Mouse (Mus musculus) stomach, embryonic 15.5 days (tissue): ENCODE results near the gene Ctdsp1. TPM values are rescaled to one million over a fixed set of nuclear protein-coding genes. Genes with fewer than 3 reads are reported as not detected.
"Not testable (repeated sequence)": the region's sequence is repeated elsewhere in the genome, so short reads cannot be mapped to it uniquely, and the experiment has no call there.

ENCODE experiments used
- ATAC-seq: fragments of 200-750 bp; cut with Nextera tagmentation; 2 replicates; pipeline ENCODE4 v1.8.0; 2017; ENCODE audit warnings: low read depth, moderate number of reproducible peaks, moderate TSS enrichment; ENCODE audit not compliant: insufficient read depth, low FRiP score
- H3K27ac ChIP-seq: fragments of 300-500 bp; sonication (generic); 2 replicates; pipeline ENCODE4 v1.5.1; 2015; ENCODE audit warnings: mild to moderate bottlenecking, inconsistent platforms
- H3K27me3 ChIP-seq: fragments of 300-500 bp; sonication (generic); replicated peaks from 2 replicates; pipeline ENCODE4 v1.6.1; 2015; ENCODE audit warnings: inconsistent platforms
- H3K36me3 ChIP-seq: fragments of 300-500 bp; sonication (generic); 2 replicates; pipeline ENCODE4 v1.6.1; 2015; ENCODE audit warnings: inconsistent platforms
- H3K4me1 ChIP-seq: fragments of 300-500 bp; sonication (generic); 2 replicates; pipeline ENCODE4 v1.6.1; 2015; ENCODE audit warnings: inconsistent platforms
- H3K4me2 ChIP-seq: fragments of 300-500 bp; sonication (generic); 2 replicates; pipeline ENCODE4 v1.6.1; 2015; ENCODE audit warnings: mild to moderate bottlenecking, inconsistent platforms
- H3K4me3 ChIP-seq: fragments of 300-500 bp; sonication (generic); replicated peaks from 2 replicates; pipeline ENCODE4 v1.5.1; 2015; ENCODE audit warnings: inconsistent platforms
- H3K9ac ChIP-seq: fragments of 300-500 bp; sonication (generic); 2 replicates; pipeline ENCODE4 v1.6.1; 2015; ENCODE audit warnings: inconsistent platforms
- H3K9me3 ChIP-seq: fragments of 300-500 bp; sonication (generic); 2 replicates; pipeline ENCODE4 v1.6.1; 2016; ENCODE audit warnings: inconsistent platforms
- WGBS: fragments of 180-500 bp; shearing (Covaris S2); methylation state at CpG from one replicate; pipeline ENCODE4 v1.1.7; 2015; 5-methylcytosine and 5-hydroxymethylcytosine counted together
- polyA plus RNA-seq: library from polyadenylated mRNA; unstranded; fragments of >200 nt; fragmentation: Nextera tagmentation; extraction: Ambion mirVana; gene quantifications from 2 replicates; pipeline ENCODE4 v1.2.1, GENCODE M21; 2015

The Ctdsp1 gene
- polyA plus RNA-seq, 1 experiment from 2014 or later = 82.9 TPM

GRCm38 (mm10) chr1:74391844-74392441 lies 634 bp downstream of the Ctdsp1 start:
- Histone ChIP-seq H3K9ac (peak overlapping the region; percentile 89), H3K27me3 (no peaks in the 10 kb centered on the region), H3K4me1 (peaks cover 48% of the 10 kb centered on the region), H3K9me3 (no peaks in the 10 kb centered on the region), H3K36me3 (peaks cover 19% of the 10 kb centered on the region), H3K4me3 (peak overlapping the region; percentile 79), H3K27ac (peak overlapping the region; percentile 99), H3K4me2 (peak overlapping the region; percentile 75)
- ATAC-seq = peak; percentile 17; the same call in 1 of the 2 replicates
- WGBS = under 1% methylated on average over 54 of the region's 63 CpGs

- 1% methylated on average over 16 of the region's 16 CpGs for WGBS
- Histone ChIP-seq H3K27me3 (no peaks in the 10 kb centered on the region), H3K4me2 (peak overlapping the region; percentile 75), H3K9ac (peak overlapping the region; percentile 89), H3K9me3 (no peaks in the 10 kb centered on the region), H3K27ac (peak overlapping the region; percentile 99), H3K36me3 (peaks cover 19% of the 10 kb centered on the region), H3K4me3 (peak overlapping the region; percentile 79), H3K4me1 (peaks cover 44% of the 10 kb centered on the region)
- peak; percentile 4; the same call in 1 of the 2 replicates for ATAC-seq
Measured at GRCm38 (mm10) chr1:74392446-74392994, 1.2 kb downstream of the Ctdsp1 start.

DNA sequence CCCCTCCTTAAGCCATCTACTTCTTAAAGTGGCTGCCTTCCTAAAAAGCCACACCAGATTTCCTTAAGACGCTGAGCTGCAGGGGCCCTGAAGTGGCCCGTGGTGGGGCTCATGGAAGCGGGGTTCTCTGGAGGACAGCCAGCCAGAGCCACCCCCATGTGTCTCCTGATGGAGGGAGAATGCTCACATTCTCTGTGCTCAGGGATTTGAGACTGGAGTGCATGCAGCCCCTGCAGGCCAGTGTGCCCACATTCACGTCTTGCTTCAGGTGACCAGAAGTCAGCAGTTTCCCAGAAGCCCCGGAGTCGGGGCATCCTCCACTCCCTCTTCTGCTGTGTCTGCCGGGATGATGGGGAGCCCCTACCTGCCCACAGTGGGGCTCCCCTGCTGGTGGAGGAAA lies 1.7 kb downstream of the Ctdsp1 start:
- Histone ChIP-seq H3K4me3 (peak overlapping the region; percentile 79), H3K36me3 (peaks cover 19% of the 10 kb centered on the region), H3K4me2 (peak overlapping the region; percentile 75), H3K27me3 (no peaks in the 10 kb centered on the region), H3K4me1 (peaks cover 42% of the 10 kb centered on the region), H3K9me3 (no peaks in the 10 kb centered on the region), H3K9ac (peak overlapping the region; percentile 89), H3K27ac (peak overlapping the region; percentile 99)
- ATAC-seq = no peak
- WGBS = 38% methylated on average over 7 of the region's 7 CpGs

DNA sequence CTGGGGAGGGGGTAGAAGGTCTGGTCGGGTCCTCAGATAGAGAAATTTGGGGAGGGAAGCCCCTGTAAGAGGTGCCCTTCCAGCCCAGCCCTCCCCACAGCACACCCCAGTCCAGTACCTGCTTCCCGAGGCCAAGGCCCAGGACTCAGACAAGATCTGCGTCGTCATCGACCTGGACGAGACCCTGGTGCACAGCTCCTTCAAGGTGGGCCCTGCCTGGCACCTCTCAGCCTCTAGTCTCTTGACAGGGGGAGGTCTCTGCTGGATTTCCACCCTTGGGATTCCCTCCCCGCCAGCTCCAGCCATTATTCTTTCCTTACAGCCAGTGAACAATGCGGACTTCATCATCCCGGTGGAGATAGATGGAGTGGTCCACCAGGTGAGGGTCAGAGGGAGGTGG lies 2.4 kb downstream of the Ctdsp1 start:
- Histone ChIP-seq H3K9me3 (no peaks in the 10 kb centered on the region), H3K9ac (no peak overlapping the region), H3K4me3 (no peak overlapping the region), H3K4me1 (peaks cover 44% of the 10 kb centered on the region), H3K4me2 (peak overlapping the region; percentile 75), H3K27me3 (no peaks in the 10 kb centered on the region), H3K36me3 (peaks cover 19% of the 10 kb centered on the region), H3K27ac (no peak overlapping the region)
- WGBS = 84% methylated on average over 9 of the region's 9 CpGs
- ATAC-seq = no peak

- no peaks in the 10 kb centered on the region for H3K27me3 ChIP-seq
- no peaks in the 10 kb centered on the region for H3K9me3 ChIP-seq
- no peak overlapping the region for H3K27ac ChIP-seq
- peaks cover 19% of the 10 kb centered on the region for H3K36me3 ChIP-seq
- no peak overlapping the region for H3K9ac ChIP-seq
- no peak for ATAC-seq
- WGBS = 92% methylated on average over 9 of the region's 9 CpGs
- no peak overlapping the region for H3K4me3 ChIP-seq
- H3K4me2 ChIP-seq = no peak overlapping the region
- peaks cover 42% of the 10 kb centered on the region for H3K4me1 ChIP-seq
Measured at GRCm38 (mm10) chr1:74394311-74394710, 3.0 kb downstream of the Ctdsp1 start.

GRCm38 (mm10) chr1:74394858-74395257 lies 3.5 kb downstream of the Ctdsp1 start:
- Histone ChIP-seq H3K4me2 (no peak overlapping the region), H3K9ac (no peak overlapping the region), H3K36me3 (peaks cover 19% of the 10 kb centered on the region), H3K4me1 (peaks cover 36% of the 10 kb centered on the region), H3K27me3 (no peaks in the 10 kb centered on the region), H3K27ac (no peak overlapping the region), H3K4me3 (no peak overlapping the region), H3K9me3 (no peaks in the 10 kb centered on the region)
- WGBS = 90% methylated on average over 15 of the region's 15 CpGs
- ATAC-seq = no peak

- Histone ChIP-seq H3K36me3 (peaks cover 19% of the 10 kb centered on the region), H3K27me3 (no peaks in the 10 kb centered on the region), H3K4me1 (peaks cover 33% of the 10 kb centered on the region), H3K9ac (no peak overlapping the region), H3K27ac (no peak overlapping the region), H3K4me3 (no peak overlapping the region), H3K9me3 (no peaks in the 10 kb centered on the region), H3K4me2 (no peak overlapping the region)
- 82% methylated on average over 13 of the region's 13 CpGs for WGBS
- no peak for ATAC-seq
Measured at GRCm38 (mm10) chr1:74395290-74395689, 4.0 kb downstream of the Ctdsp1 start.

GRCm38 (mm10) chr1:74396456-74397222 lies 5.3 kb downstream of the Ctdsp1 start:
- Histone ChIP-seq H3K27ac (peak overlapping the region; percentile 95), H3K36me3 (peaks cover 19% of the 10 kb centered on the region), H3K4me2 (peak overlapping the region; percentile 81), H3K4me1 (peaks cover 25% of the 10 kb centered on the region), H3K4me3 (peak overlapping the region; percentile 43)
- not testable (repeated sequence) for H3K9me3 ChIP-seq, ATAC-seq, H3K9ac ChIP-seq, H3K27me3 ChIP-seq
- WGBS = 8% methylated on average over 12 of the region's 12 CpGs

GRCm38 (mm10) chr1:74397268-74397918 lies 6.1 kb downstream of the Ctdsp1 start:
- Histone ChIP-seq H3K4me3 (peak overlapping the region; percentile 43), H3K27me3 (no peaks in the 10 kb centered on the region), H3K4me1 (peaks cover 25% of the 10 kb centered on the region), H3K36me3 (peaks cover 19% of the 10 kb centered on the region), H3K9me3 (no peaks in the 10 kb centered on the region), H3K4me2 (peak overlapping the region; percentile 81), H3K27ac (peak overlapping the region; percentile 95), H3K9ac (peak overlapping the region; percentile 43; the same call in 1 of the 2 replicates)
- ATAC-seq = peak; percentile 91
- WGBS = under 1% methylated on average over 41 of the region's 41 CpGs

DNA sequence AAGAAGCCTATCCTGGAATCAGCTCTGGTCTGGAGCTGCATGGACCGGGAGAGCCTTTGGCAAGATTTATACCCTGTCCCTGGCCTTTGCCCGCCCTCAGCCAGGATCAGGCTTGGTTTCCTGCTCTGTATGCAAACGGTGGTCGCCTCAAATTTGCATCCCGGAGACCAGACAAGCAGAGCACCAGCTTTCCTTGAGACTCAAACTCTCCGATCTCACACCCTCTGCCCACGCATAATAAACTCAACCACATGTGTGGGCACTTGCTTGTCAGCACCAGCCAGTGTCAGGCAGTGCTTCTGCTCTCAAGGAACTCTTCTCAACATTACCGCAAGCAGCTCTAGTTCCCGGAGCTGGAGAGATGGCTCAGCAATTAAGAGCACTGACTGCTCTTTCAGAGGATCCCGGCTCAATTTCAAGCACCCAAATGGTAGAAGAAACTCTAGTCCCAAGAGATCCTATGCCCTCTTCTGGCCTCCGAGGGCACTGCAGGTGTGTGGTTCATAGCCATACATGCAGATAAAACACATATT lies 6.7 kb downstream of the Ctdsp1 start:
- peak overlapping the region; percentile 81 for H3K4me2 ChIP-seq

DNA sequence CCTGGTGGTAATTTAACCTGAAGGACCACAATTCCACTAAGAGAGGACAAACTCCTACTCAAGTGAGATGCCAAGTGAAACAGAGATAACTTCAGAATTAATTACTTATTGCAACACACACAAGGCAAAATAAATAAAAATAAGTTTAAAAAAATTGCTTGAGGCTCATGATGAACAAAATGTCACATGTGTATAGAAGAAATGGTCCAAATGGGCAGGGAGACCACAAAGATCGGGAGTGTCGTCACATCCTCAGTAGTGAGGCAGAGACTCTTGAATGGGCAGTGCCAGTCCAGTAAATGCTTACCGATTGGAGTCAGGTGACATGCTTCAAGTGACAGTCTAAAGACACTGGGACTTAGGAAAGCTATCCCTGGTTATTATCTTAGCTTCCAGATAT lies 9.2 kb downstream of the Ctdsp1 start:
- ATAC-seq = no peak

More for the DNA sequence above, 6.7 kb downstream of the Ctdsp1 start:
- peaks cover 23% of the 10 kb centered on the region for H3K4me1 ChIP-seq
- no peaks in the 10 kb centered on the region for H3K9me3 ChIP-seq
- peak overlapping the region; percentile 95 for H3K27ac ChIP-seq
- no peaks in the 10 kb centered on the region for H3K27me3 ChIP-seq
- 5% methylated on average over 11 of the region's 11 CpGs for WGBS
- peak overlapping the region; percentile 43; the same call in 1 of the 2 replicates for H3K9ac ChIP-seq
- ATAC-seq = peak; percentile 11; the same call in 1 of the 2 replicates
- peaks cover 19% of the 10 kb centered on the region for H3K36me3 ChIP-seq
- peak overlapping the region; percentile 43 for H3K4me3 ChIP-seq

More for the DNA sequence above, 9.2 kb downstream of the Ctdsp1 start:
- Histone ChIP-seq H3K9me3 (no peaks in the 10 kb centered on the region), H3K4me3 (no peak overlapping the region), H3K4me1 (0 out of 2 replicates have a peak, but pooled peaks cover 5% of the 10 kb centered on the region), H3K36me3 (no peaks in the 10 kb centered on the region), H3K4me2 (no peak overlapping the region), H3K27ac (no peak overlapping the region), H3K27me3 (no peaks in the 10 kb centered on the region), H3K9ac (no peak overlapping the region)
- WGBS = 81% methylated on average over 3 of the region's 3 CpGs
